Mouse (Mus musculus): ENCODE data around the gene Sp2.

GRCm38 (mm10) chr11:96969746-96970145 is 13.0 kb downstream of the Sp2 start:
- no peak for TF ChIP-seq CTCF (IDR thresholded peaks at IDR 0.05; ENCODE audit: low read depth)
- TF ChIP-seq EP300 (optimal IDR thresholded peaks at IDR 0.05): no peak

Measured in stomach, postnatal 0 days (tissue).